Mouse (Mus musculus): Measurements from ENCODE around the gene Ctcfl.

Gene Ctcfl

DNA sequence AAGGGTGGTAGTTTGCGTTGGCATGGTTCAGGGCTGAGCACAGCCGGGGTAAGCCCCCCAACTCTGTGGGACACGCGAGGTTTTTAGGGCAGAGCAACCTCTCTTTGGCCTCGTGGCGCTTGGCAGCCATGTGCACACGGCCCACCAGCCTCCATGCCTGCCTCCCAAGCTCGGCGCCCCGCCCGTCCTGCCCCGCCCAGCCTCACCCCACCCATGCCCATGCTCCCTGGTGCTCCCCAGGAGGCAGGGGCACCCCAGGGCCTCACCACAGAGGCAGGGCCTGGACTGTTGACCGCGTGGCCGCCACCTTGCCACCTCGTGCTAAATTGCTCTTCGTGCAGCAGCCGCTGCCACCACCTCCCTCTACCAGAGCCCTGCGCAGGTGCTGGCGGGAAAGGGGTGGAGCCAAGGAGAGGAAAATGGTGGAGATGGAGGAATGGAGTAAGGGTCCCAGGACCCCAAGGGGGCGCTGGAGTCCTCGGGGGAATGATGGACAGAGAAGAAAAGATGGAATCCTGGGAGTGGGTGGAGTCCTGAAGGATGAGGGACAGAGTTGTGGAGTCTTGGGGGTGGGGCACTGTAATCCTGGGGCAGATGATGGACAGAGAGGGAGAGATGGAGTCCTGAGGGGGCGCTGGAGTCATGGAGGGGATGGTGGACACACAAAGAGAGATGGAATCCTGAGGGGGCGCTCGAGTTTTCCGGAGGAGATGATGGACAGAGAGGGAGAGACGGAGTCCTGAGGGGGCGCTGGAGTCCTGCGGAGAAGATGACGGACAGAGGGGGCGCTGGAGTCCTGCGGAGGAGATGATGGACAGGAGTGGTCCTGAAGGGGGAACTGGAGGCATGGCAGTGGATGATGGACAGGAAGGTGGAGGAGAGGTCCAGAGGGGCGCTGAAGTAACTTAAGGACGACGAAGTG lies at the start of gene Ctcfl:
Gene Ctcfl (minus strand): TSS at position 503 of the 922 bp plus-strand sequence.
- in situ Hi-C loops (cut with MboI, MseI), result no loop called here

DNA sequence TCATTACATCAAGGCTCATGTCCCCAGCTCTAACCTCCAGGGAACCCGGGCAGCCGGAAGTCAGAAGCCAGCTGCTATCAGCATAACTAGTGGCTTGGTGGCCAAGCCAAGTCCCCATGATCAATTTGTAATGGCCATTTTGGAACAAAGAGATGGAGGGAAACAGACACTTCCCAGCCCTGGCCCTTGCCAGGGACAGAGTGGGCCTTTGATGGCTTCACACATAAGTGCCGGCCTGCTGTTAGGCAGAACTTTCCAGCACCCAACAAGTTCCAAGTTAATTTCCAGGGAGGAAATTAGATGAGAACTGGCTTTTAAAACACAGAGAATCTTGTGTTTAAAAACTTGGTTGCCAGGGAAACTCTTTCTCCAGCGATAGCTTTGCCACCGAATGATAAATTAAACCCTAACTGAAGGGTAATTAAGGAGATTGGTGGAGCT lies 49.1 kb upstream of the Ctcfl start:
- in situ Hi-C loops (cut with MboI, MseI), result no loop called here

DNA sequence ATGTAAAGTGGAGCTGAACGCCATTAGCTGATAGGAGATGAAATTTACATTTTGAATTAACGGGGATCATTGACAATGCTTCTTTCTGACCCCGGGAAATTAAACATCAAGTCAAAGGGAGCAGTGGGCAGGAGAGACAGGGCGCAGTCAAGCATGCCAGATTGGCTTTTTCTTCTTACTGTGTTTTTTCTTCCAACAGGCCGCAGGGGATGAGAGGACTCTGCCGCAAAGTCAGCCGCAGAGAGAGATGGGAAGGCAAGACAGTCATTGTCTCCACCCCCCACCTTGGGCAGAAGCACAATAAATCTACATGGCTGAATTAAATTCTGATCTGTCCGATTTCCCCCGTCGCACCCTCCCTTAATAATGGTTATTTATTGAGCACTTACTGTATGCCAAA lies 46.0 kb upstream of the Ctcfl start:
- in situ Hi-C loops (cut with MboI, MseI), result no loop called here

- in situ Hi-C loops (cut with MboI, MseI), result no loop called here
Observed at GRCm38 (mm10) chr2:173164946-173165345, 45.6 kb upstream of the Ctcfl start.

- in situ Hi-C loops (cut with MboI, MseI), result no loop called here
Observed at GRCm38 (mm10) chr2:173164358-173164757, 45.0 kb upstream of the Ctcfl start.

GRCm38 (mm10) chr2:173163380-173163779 lies 44.1 kb upstream of the Ctcfl start:
- in situ Hi-C loops (cut with MboI, MseI), result no loop called here

DNA sequence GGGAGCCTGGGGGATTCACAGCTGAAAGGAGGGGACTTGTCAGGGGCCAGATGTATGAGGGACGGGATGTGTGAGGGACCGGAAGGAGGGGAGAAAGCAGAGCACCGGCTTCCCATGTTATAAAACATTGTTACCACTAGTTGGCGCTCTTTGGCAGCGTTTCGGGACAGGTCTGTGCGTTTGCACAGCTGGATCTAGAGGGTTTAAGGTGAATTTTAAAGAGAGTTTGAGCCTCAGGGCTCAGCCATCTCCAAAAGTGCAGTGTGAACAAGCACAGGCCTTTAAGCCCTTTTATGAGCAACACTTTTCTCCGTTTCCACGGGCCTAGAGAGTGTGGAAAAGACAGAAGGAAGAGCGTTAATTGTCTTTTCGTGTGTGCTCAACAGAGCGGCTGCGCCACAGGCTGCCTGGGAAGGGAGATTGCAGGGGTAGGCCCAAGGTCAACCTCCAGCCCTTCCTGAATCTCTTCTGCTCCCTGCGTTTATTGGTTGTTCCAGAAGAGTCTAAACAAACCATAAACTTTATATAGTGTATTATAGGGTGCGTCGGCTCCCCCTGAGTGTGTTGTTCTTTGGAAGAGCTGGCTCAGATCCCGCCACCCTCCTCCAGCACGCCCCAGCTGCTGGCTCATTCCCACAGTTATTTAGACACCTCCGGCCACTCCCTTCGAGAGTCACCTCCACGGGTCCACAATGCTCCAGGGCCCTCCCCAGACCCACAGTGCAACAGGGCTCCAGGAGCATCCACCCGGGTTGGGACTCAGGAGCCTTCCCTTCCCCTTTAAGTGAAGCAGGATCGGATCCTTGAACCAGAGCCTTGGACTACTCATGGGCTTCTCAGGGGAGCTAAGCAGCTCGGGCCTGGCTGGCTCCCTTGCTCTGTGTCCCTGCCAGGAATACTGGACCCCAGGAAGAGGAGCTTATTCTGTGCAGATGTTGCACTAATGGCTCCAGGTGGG lies 40.3 kb upstream of the Ctcfl start:
- in situ Hi-C loops (cut with MboI, MseI), result no loop called here

DNA sequence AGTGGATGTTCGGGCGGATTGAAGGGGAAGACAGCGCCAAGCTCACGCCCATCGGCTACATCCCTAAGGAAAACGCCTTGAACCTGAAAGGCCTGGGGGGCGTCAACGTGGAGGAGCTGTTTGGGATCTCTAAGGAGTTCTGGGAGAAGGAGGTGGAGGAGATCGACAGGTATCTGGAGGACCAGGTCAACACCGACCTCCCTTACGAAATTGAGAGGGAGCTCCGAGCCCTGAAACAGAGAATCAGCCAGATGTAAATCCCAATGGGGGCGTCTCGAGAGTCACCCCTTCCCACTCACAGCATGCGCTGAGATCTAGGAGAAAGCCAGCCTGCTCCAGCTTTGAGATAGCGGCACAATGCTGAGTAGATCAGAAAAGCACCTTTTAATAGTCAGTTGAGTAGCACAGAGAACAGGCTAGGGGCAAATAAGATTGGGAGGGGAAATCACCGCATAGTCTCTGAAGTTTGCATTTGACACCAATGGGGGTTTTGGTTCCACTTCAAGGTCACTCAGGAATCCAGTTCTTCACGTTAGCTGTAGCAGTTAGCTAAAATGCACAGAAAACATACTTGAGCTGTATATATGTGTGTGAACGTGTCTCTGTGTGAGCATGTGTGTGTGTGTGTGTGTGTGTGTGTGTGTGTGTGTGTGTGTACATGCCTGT lies 39.2 kb upstream of the Ctcfl start:
- in situ Hi-C loops (cut with MboI, MseI), result no loop called here

DNA sequence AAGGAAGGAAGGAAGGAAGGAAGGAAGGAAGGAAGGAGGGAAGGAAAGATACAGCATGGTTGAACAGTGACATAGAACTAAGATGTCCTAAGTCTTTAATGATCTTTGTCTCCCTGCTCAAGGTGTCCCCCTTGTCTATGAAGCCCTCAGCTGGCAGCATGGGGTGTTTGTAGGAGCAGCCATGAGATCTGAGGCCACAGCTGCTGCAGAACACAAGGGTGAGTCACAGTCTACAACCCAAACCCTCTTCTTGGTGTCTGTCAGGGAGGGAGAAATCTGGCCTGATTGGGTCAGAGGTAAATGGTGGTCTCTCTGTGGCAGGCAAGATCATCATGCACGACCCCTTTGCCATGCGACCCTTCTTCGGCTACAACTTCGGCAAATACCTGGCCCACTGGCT lies 38.5 kb upstream of the Ctcfl start:
- in situ Hi-C loops (cut with MboI, MseI), result no loop called here

DNA sequence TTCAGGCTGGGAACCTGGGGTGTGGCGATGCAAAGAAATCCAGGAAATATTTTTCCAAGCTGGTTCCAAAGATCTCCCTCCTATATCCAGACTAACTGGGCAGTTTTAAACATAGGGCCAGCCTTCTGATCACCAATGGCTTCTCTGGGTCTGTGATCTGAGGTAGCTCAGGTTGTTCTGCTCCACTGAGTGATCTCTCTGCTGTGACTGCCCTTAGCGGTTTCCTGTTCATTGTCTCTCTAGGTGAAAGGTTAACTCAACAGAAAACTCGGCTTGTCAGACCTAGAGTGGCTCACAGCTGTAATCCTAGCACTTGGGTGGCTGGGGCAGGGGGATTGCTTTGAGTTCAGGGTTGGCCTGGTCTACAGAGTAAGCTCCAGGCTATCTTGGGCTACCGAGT lies 38.1 kb upstream of the Ctcfl start:
- in situ Hi-C loops (cut with MboI, MseI), result no loop called here

GRCm38 (mm10) chr2:173156923-173157322 lies 37.6 kb upstream of the Ctcfl start:
- in situ Hi-C loops (cut with MboI, MseI), result no loop called here

DNA sequence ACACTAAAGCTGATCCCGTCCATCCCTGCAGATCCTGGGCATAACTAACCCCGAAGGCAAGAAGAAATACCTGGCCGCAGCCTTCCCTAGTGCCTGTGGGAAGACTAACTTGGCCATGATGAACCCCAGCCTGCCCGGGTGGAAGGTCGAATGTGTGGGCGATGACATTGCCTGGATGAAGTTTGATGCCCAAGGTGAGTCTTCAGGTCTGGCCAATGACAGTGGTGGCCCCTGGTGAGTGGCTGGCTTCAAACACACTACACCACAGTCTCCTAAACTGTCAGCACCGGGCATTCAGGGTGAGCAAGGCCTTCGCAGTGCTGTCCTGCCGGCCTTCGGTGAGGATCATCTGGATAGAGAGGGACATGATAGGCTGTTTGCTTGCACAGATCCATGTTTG lies 36.6 kb upstream of the Ctcfl start:
- in situ Hi-C loops (cut with MboI, MseI), result no loop called here

DNA sequence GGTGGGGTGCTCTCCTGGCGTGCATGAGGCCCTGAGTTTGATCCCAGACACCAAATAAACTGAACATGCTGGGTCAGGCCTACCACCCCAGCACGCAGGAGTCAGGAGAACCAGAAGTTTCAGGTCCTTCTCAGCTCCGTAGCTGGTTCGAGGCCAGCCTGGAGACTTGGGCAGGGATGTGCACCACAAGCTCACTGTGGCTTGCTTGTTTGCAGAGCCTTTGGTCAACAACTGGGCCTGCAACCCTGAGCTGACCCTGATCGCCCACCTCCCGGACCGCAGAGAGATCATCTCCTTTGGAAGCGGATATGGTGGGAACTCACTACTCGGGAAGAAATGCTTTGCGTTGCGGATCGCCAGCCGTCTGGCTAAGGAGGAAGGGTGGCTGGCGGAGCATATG lies 35.6 kb upstream of the Ctcfl start:
- in situ Hi-C loops (cut with MboI, MseI), result no loop called here

GRCm38 (mm10) chr2:173154513-173154912 lies 35.2 kb upstream of the Ctcfl start:
- in situ Hi-C loops (cut with MboI, MseI), result no loop called here

- in situ Hi-C loops (cut with MboI, MseI), result no loop called here
Observed at GRCm38 (mm10) chr2:173153266-173153665, 33.9 kb upstream of the Ctcfl start.

GRCm38 (mm10) chr2:173152436-173153151 lies 33.3 kb upstream of the Ctcfl start, which contains the start of gene Pck1:
Pck1 (plus strand) TSS chr2:173153048.
- in situ Hi-C loops (cut with MboI, MseI), result no loop called here

DNA sequence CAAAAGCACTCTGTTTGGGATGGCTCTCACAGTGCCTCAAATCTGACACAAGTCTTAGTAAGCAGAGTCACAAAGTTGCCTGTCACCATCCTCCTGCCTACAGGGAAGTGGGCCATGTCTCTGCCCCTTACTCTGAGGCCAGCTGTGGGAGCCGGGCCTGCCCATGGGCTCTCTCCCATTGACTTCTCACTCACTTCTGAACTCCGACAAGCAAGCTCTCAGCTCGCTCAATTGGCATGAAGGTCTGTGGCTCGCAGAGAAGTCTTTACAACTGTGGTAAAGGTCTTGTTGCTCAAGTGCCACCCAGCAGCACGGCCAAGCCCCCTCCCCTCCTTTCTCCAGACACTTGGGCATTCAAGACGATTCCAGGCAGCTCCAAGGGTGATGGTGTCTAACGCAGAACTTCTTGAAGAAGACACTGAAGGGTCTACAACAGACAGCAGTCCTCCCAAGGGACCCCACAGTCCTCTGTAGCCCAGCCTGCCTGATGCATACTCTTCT lies 32.5 kb upstream of the Ctcfl start:
- in situ Hi-C loops (cut with MboI, MseI), result no loop called here

DNA sequence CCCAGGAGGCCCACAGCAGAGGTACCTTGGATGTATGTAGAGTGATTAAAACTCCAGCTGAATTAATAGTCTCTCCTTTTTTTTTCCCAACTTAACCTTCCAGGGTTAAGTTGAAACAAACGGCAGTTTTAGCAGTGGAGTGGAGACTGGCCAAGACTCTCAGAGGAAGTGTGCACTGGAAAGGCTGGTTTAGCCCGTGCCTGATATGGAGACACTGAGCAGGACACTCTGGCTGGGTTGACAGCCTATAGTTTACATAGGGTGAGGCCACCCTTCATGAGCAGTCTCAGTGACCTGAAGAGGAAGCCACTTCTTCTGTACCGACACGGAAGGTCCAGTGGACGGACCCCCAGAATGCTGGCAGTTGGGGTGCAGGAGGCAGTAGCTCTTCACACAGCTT lies 32.0 kb upstream of the Ctcfl start:
- in situ Hi-C loops (cut with MboI, MseI), result no loop called here

GRCm38 (mm10) chr2:173148001-173148400 lies 28.7 kb upstream of the Ctcfl start:
- in situ Hi-C loops (cut with MboI, MseI), result no loop called here

GRCm38 (mm10) chr2:173146728-173147127 lies 27.4 kb upstream of the Ctcfl start:
- in situ Hi-C loops (cut with MboI, MseI), result no loop called here

DNA sequence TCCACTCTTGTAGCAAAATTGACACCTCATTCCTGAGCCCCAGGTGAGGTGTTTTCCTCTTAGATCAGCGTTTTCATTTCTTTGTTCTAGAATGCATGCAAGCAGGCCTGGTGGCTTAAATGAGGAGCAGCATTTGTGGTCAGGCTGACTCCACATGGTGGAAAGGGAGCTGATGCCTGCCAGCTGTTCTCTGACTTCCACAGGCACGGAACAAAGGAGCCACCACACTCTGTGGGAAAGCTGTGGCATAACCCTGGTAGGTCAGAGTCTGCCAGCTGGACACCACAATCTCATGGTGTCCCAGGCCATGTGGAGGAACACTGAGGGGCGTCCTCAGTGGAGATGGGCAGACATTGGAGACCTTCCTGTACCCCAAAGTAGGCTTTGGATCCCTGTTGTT lies 26.5 kb upstream of the Ctcfl start:
- in situ Hi-C loops (cut with MboI, MseI), result no loop called here
